Mouse (Mus musculus) intestine, embryonic 15.5 days (tissue): Measurements from ENCODE around the gene Bcas2. TPM values are rescaled to one million over a fixed set of nuclear protein-coding genes. Genes with fewer than 3 reads are reported as not detected.

Experiments
- polyA plus RNA-seq: library from polyadenylated mRNA; unstranded; fragments of >200 nt; fragmentation: Nextera tagmentation; extraction: Ambion mirVana; gene quantifications from 2 replicates; pipeline ENCODE4 v1.2.1, GENCODE M21; 2015

Gene Bcas2
- polyA plus RNA-seq, 1 experiment from 2014 or later = 189 TPM

Other genes starting within 250 kb of the Bcas2 start
- not detected in 2 replicates for gene Sycp1, start 235.6 kb upstream of the Bcas2 start, polyA plus RNA-seq
- gene Nr1h5, start 207.5 kb upstream of the Bcas2 start, polyA plus RNA-seq = 0.06 and 0.15 TPM in 2 replicates
- gene Sike1, start 175.9 kb upstream of the Bcas2 start, polyA plus RNA-seq = 46.6 and 51.9 TPM in 2 replicates
- gene Csde1, start 151.2 kb upstream of the Bcas2 start, polyA plus RNA-seq = 268 and 301 TPM in 2 replicates
- gene Nras, start 113.4 kb upstream of the Bcas2 start, polyA plus RNA-seq = 83.8 and 85.4 TPM in 2 replicates
- 0.15 and 0.34 TPM in 2 replicates for gene Ampd1, start 97.6 kb upstream of the Bcas2 start, polyA plus RNA-seq
- gene Dennd2c, start 69.1 kb upstream of the Bcas2 start, polyA plus RNA-seq = 3.0 and 3.1 TPM in 2 replicates
- 17.1 and 18.1 TPM in 2 replicates for gene Trim33, start 107.6 kb downstream of the Bcas2 start, polyA plus RNA-seq